Mouse (Mus musculus) CH12.LX (cell line): ENCODE measurements at regions not wholly inside any gene's neighbourhood (a gene's known extent, or its start where the extent isn't known, plus 50 kb on each side); places are given as distances from the start of the nearest gene placed in this dataset.

ENCODE experiments used
- DNase-seq: peaks from one replicate; pipeline ENCODE4 v3.0.0-alpha.2; 2013; ENCODE audit errors: extremely low read depth
- H3K27ac ChIP-seq: 2 replicates; pipeline ENCODE4 v1.5.1; 2012; ENCODE audit warnings: low read depth, mild to moderate bottlenecking, control low read depth, moderate library complexity; ENCODE audit not compliant: insufficient read depth
- H3K27me3 ChIP-seq: replicated peaks from 2 replicates; pipeline ENCODE3; 2012; ENCODE audit warnings: inconsistent platforms
- H3K36me3 ChIP-seq, 2 experiments: replicated peaks in 1 of 2; 2 replicates each; pipeline versions ENCODE3 to v1.6.1; 2012; ENCODE audit warnings: inconsistent platforms in 1 of 2, low read length in 1 of 2, mild to moderate bottlenecking in 1 of 2, mixed read lengths in 1 of 2, moderate library complexity in 1 of 2; ENCODE audit not compliant: control insufficient read depth in 1 of 2, insufficient read depth in 1 of 2
- H3K4me1 ChIP-seq, 2 experiments: 2 replicates each; pipeline ENCODE4 v1.6.1; 2012; ENCODE audit warnings: inconsistent platforms in 1 of 2, moderate library complexity in 1 of 2; ENCODE audit not compliant: insufficient read depth in 2 of 2, control insufficient read depth in 1 of 2
- H3K4me2 ChIP-seq: 2 replicates; pipeline ENCODE4 v1.6.1; 2012; ENCODE audit warnings: low read depth, mild to moderate bottlenecking, control low read depth; ENCODE audit not compliant: poor library complexity, insufficient read depth, severe bottlenecking
- H3K4me3 ChIP-seq, 3 experiments: fragments of 150-350 bp in 1 of 3; sonication (generic) in 1 of 3; replicated peaks in 1 of 3; 2 replicates each; pipeline versions ENCODE3 to v1.5.1; 2011 to 2012; ENCODE audit warnings: low read depth in 2 of 3, low read length in 2 of 3, mild to moderate bottlenecking in 2 of 3, moderate library complexity in 2 of 3, control low read depth in 1 of 3, improper control_type of control experiment in 1 of 3, inconsistent platforms in 1 of 3, mixed read lengths in 1 of 3; ENCODE audit not compliant: poor library complexity in 1 of 3
- H3K79me2 ChIP-seq: replicated peaks from 2 replicates; pipeline ENCODE4 v1.6.1; 2012; ENCODE audit warnings: mild to moderate bottlenecking, moderate library complexity; ENCODE audit not compliant: control insufficient read depth, poor library complexity, insufficient read depth, severe bottlenecking; ENCODE audit errors: extremely low read depth
- H3K9ac ChIP-seq: 2 replicates; pipeline ENCODE4 v1.6.1; 2012; ENCODE audit warnings: low read depth, mild to moderate bottlenecking, control low read depth, moderate library complexity; ENCODE audit not compliant: insufficient read depth
- H3K9me3 ChIP-seq: replicated peaks from 2 replicates; pipeline ENCODE3; 2012; ENCODE audit warnings: low read length, inconsistent platforms, mixed read lengths
- BHLHE40 ChIP-seq: IDR thresholded peaks from 2 replicates; pipeline ENCODE4 v1.6.1; 2011; ENCODE audit warnings: mild to moderate bottlenecking, low read depth, low read length, improper control_type of control experiment
- CHD1 ChIP-seq: IDR thresholded peaks from 2 replicates; pipeline ENCODE4 v1.6.1; 2012; ENCODE audit warnings: low read depth, low read length, improper control_type of control experiment, inconsistent platforms
- E2F4 ChIP-seq: IDR thresholded peaks from 2 replicates; pipeline ENCODE4 v1.6.1; 2011; ENCODE audit warnings: low read depth, low read length, improper control_type of control experiment; ENCODE audit not compliant: insufficient replicate concordance
- ELF1 ChIP-seq: IDR thresholded peaks from 2 replicates; pipeline ENCODE4 v1.6.1; 2014; ENCODE audit warnings: low read depth, mild to moderate bottlenecking, inconsistent platforms, low read length, improper control_type of control experiment
- ETS1 ChIP-seq: conservative IDR thresholded peaks from 2 replicates; pipeline ENCODE4 v1.6.1; 2012; ENCODE audit warnings: low read depth, mild to moderate bottlenecking, inconsistent platforms, low read length, improper control_type of control experiment, moderate library complexity
- GABPA ChIP-seq: IDR thresholded peaks from 2 replicates; pipeline ENCODE4 v1.6.1; 2012; ENCODE audit warnings: low read depth, low read length, improper control_type of control experiment, inconsistent platforms; ENCODE audit not compliant: insufficient replicate concordance
- IRF4 ChIP-seq: IDR thresholded peaks from 2 replicates; pipeline ENCODE4 v1.6.1; 2014; ENCODE audit warnings: low read depth, mild to moderate bottlenecking, inconsistent platforms, low read length, improper control_type of control experiment
- JUN ChIP-seq: IDR thresholded peaks from 2 replicates; pipeline ENCODE4 v1.6.1; 2011; ENCODE audit warnings: low read depth, mild to moderate bottlenecking, low read length, improper control_type of control experiment, moderate library complexity; ENCODE audit not compliant: insufficient read depth
- JUND ChIP-seq: conservative IDR thresholded peaks from 2 replicates; pipeline ENCODE4 v1.6.1; 2011; ENCODE audit warnings: low read depth, low read length, improper control_type of control experiment
- KAT2A ChIP-seq: IDR thresholded peaks from 2 replicates; pipeline ENCODE4 v1.6.1; 2012; ENCODE audit warnings: low read length, improper control_type of control experiment, inconsistent platforms; ENCODE audit not compliant: insufficient replicate concordance
- MAFK ChIP-seq: IDR thresholded peaks from 2 replicates; pipeline ENCODE4 v1.6.1; 2011; ENCODE audit warnings: low read length, improper control_type of control experiment; ENCODE audit not compliant: insufficient replicate concordance
- MAX ChIP-seq: IDR thresholded peaks from 2 replicates; pipeline ENCODE4 v1.6.1; 2011; ENCODE audit warnings: low read length, improper control_type of control experiment
- MXI1 ChIP-seq: IDR thresholded peaks from 2 replicates; pipeline ENCODE4 v1.6.1; 2011; ENCODE audit warnings: mild to moderate bottlenecking, low read depth, low read length, improper control_type of control experiment
- MYC ChIP-seq: IDR thresholded peaks from 2 replicates; pipeline ENCODE4 v1.6.1; 2011; ENCODE audit warnings: low read depth, mild to moderate bottlenecking, improper control_type of control experiment, low read length
- NRF1 ChIP-seq: IDR thresholded peaks from 2 replicates; pipeline ENCODE4 v1.6.1; 2014; ENCODE audit warnings: low read depth, mild to moderate bottlenecking, inconsistent platforms, low read length, improper control_type of control experiment, moderate library complexity
- PAX5 ChIP-seq: IDR thresholded peaks from 2 replicates; pipeline ENCODE4 v1.6.1; 2012; ENCODE audit warnings: low read length, inconsistent platforms, mixed read lengths
- POLR2A ChIP-seq: IDR thresholded peaks from 2 replicates; pipeline ENCODE4 v1.6.1; 2011; ENCODE audit warnings: low read depth, mild to moderate bottlenecking, improper control_type of control experiment, low read length
- POLR2AphosphoS2 ChIP-seq: IDR thresholded peaks from 2 replicates; pipeline ENCODE4 v1.6.1; 2011; ENCODE audit warnings: low read depth, low read length, improper control_type of control experiment
- RAD21 ChIP-seq: IDR thresholded peaks from 2 replicates; pipeline ENCODE4 v1.6.1; 2011; ENCODE audit warnings: low read depth, mild to moderate bottlenecking, low read length, improper control_type of control experiment, moderate library complexity
- SIN3A ChIP-seq: IDR thresholded peaks from 2 replicates; pipeline ENCODE4 v1.6.1; 2012; ENCODE audit warnings: low read length, improper control_type of control experiment, inconsistent platforms
- SMC3 ChIP-seq: IDR thresholded peaks from 2 replicates; pipeline ENCODE4 v1.6.1; 2011; ENCODE audit warnings: low read depth, low read length, improper control_type of control experiment
- TCF12 ChIP-seq: IDR thresholded peaks from 2 replicates; pipeline ENCODE4 v1.6.1; 2014; ENCODE audit warnings: low read depth, mild to moderate bottlenecking, inconsistent platforms, low read length, improper control_type of control experiment
- UBTF ChIP-seq: IDR thresholded peaks from 2 replicates; pipeline ENCODE4 v1.6.1; 2012; ENCODE audit warnings: low read depth, mild to moderate bottlenecking, inconsistent platforms, low read length, improper control_type of control experiment, moderate library complexity
- USF2 ChIP-seq: conservative IDR thresholded peaks from 2 replicates; pipeline ENCODE4 v1.6.1; 2011; ENCODE audit warnings: low read depth, low read length, improper control_type of control experiment
- ZC3H11A ChIP-seq: IDR thresholded peaks from 2 replicates; pipeline ENCODE4 v1.6.1; 2012; ENCODE audit warnings: low read depth, mild to moderate bottlenecking, inconsistent platforms, low read length, improper control_type of control experiment
- ZNF384 ChIP-seq: IDR thresholded peaks from 2 replicates; pipeline ENCODE4 v1.6.1; 2012; ENCODE audit warnings: low read depth, low read length, improper control_type of control experiment, inconsistent platforms
- dilution Hi-C: fragments of 300-500 bp; cut with MboI; formaldehyde crosslinking; loops from 2 replicates; pipeline ENCODE4 v1.14.3; 2020; ENCODE audit warnings: low sequenced_read_pairs; ENCODE audit not compliant: extremely low pct_unique_long_range_greater_than_20kb, extremely low pct_ligation_motif_present
- in situ Hi-C: fragments of 300-500 bp; cut with MboI; formaldehyde crosslinking; loops from 3 replicates; pipeline ENCODE4 v1.14.3; 2019; ENCODE audit warnings: low sequenced_read_pairs, low pct_ligation_motif_present, low pct_unique_long_range_greater_than_20kb, mixed read lengths

GRCm38 (mm10) chr9:63051631-63052030 is 63.9 kb upstream of the Pias1 start:
- no peak overlapping the region for H3K4me3 ChIP-seq
- H3K27me3 ChIP-seq: no peaks in the 10 kb centered on the region
- H3K79me2 ChIP-seq: no peaks in the 10 kb centered on the region
- H3K4me1 ChIP-seq: no peaks in the 10 kb centered on the region
- DNase-seq: no peak
- no peak overlapping the region for H3K9ac ChIP-seq
- dilution Hi-C loops (no loop called here), in situ Hi-C loops (no loop called here)
- H3K36me3 ChIP-seq: no peaks in the 10 kb centered on the region
- H3K4me2 ChIP-seq: no peak overlapping the region
- no peaks in the 10 kb centered on the region for H3K9me3 ChIP-seq
- H3K27ac ChIP-seq: no peak overlapping the region
- TF ChIP-seq RAD21 (no peak), MXI1 (no peak), CHD1 (no peak), KAT2A (no peak), POLR2AphosphoS2 (no peak), E2F4 (no peak), MAFK (no peak), POLR2A (no peak), IRF4 (no peak), USF2 (no peak), GABPA (no peak), ZC3H11A (no peak), MAX (no peak), BHLHE40 (no peak), JUN (no peak), UBTF (no peak), SIN3A (no peak), MYC (no peak), NRF1 (no peak)

- Histone ChIP-seq H3K27ac (no peak overlapping the region), H3K36me3 (no peaks in the 10 kb centered on the region), H3K4me1 (no peaks in the 10 kb centered on the region), H3K27me3 (no peaks in the 10 kb centered on the region), H3K4me3 (no peak overlapping the region), H3K9ac (no peak overlapping the region), H3K79me2 (no peaks in the 10 kb centered on the region), H3K9me3 (no peaks in the 10 kb centered on the region), H3K4me2 (no peak overlapping the region)
- no peak for DNase-seq
- TF ChIP-seq ZNF384: no peak
- TF ChIP-seq ELF1: no peak
- TF ChIP-seq MAFK: no peak
- no peak for TF ChIP-seq USF2
- TF ChIP-seq SMC3: no peak
- TF ChIP-seq JUND: no peak
- no peak for TF ChIP-seq POLR2AphosphoS2
- no peak for TF ChIP-seq ETS1
- TF ChIP-seq E2F4: no peak
- no peak for TF ChIP-seq GABPA
- no peak for TF ChIP-seq ZC3H11A
- no peak for TF ChIP-seq BHLHE40
- TF ChIP-seq JUN: no peak
- TF ChIP-seq PAX5: no peak
- TF ChIP-seq TCF12: no peak
- in situ Hi-C loops (no loop called here), dilution Hi-C loops (no loop called here)
These were observed 61.6 kb upstream of the Pias1 start for GRCm38 (mm10) chr9:63049290-63049689.
